Mouse (Mus musculus) CH12.LX (cell line): ENCODE data around the gene Lekr1. TPM values are rescaled to one million over a fixed set of nuclear protein-coding genes. Genes with fewer than 3 reads are reported as not detected.
A peak's percentile ranks its signal among the peaks of the same experiment; 100 is the strongest.

Experiments
- DNase-seq: peaks from one replicate; pipeline ENCODE4 v3.0.0-alpha.2; 2013; ENCODE audit errors: extremely low read depth
- H3K27ac ChIP-seq: 2 replicates; pipeline ENCODE4 v1.5.1; 2012; ENCODE audit warnings: low read depth, mild to moderate bottlenecking, control low read depth, moderate library complexity; ENCODE audit not compliant: insufficient read depth
- H3K27me3 ChIP-seq: replicated peaks from 2 replicates; pipeline ENCODE3; 2012; ENCODE audit warnings: inconsistent platforms
- H3K36me3 ChIP-seq, 2 experiments: replicated peaks in 1 of 2; 2 replicates each; pipeline versions ENCODE3 to v1.6.1; 2012; ENCODE audit warnings: inconsistent platforms in 1 of 2, low read length in 1 of 2, mild to moderate bottlenecking in 1 of 2, mixed read lengths in 1 of 2, moderate library complexity in 1 of 2; ENCODE audit not compliant: control insufficient read depth in 1 of 2, insufficient read depth in 1 of 2
- H3K4me1 ChIP-seq, 2 experiments: 2 replicates each; pipeline ENCODE4 v1.6.1; 2012; ENCODE audit warnings: inconsistent platforms in 1 of 2, moderate library complexity in 1 of 2; ENCODE audit not compliant: insufficient read depth in 2 of 2, control insufficient read depth in 1 of 2
- H3K4me2 ChIP-seq: 2 replicates; pipeline ENCODE4 v1.6.1; 2012; ENCODE audit warnings: low read depth, mild to moderate bottlenecking, control low read depth; ENCODE audit not compliant: poor library complexity, insufficient read depth, severe bottlenecking
- H3K4me3 ChIP-seq, 3 experiments: fragments of 150-350 bp in 1 of 3; sonication (generic) in 1 of 3; replicated peaks in 1 of 3; 2 replicates each; pipeline versions ENCODE3 to v1.5.1; 2011 to 2012; ENCODE audit warnings: low read depth in 2 of 3, low read length in 2 of 3, mild to moderate bottlenecking in 2 of 3, moderate library complexity in 2 of 3, control low read depth in 1 of 3, improper control_type of control experiment in 1 of 3, inconsistent platforms in 1 of 3, mixed read lengths in 1 of 3; ENCODE audit not compliant: poor library complexity in 1 of 3
- H3K79me2 ChIP-seq: replicated peaks from 2 replicates; pipeline ENCODE4 v1.6.1; 2012; ENCODE audit warnings: mild to moderate bottlenecking, moderate library complexity; ENCODE audit not compliant: control insufficient read depth, poor library complexity, insufficient read depth, severe bottlenecking; ENCODE audit errors: extremely low read depth
- H3K9ac ChIP-seq: 2 replicates; pipeline ENCODE4 v1.6.1; 2012; ENCODE audit warnings: low read depth, mild to moderate bottlenecking, control low read depth, moderate library complexity; ENCODE audit not compliant: insufficient read depth
- H3K9me3 ChIP-seq: replicated peaks from 2 replicates; pipeline ENCODE3; 2012; ENCODE audit warnings: low read length, inconsistent platforms, mixed read lengths
- CTCF ChIP-seq, 2 experiments: IDR thresholded peaks in 1 of 2; conservative IDR thresholded peaks in 1 of 2; 2 replicates each; pipeline ENCODE4 v1.5.1; 2011 to 2012; ENCODE audit warnings: low read depth in 2 of 2, low read length in 2 of 2, improper control_type of control experiment in 1 of 2, inconsistent platforms in 1 of 2, mild to moderate bottlenecking in 1 of 2, moderate library complexity in 1 of 2
- EP300 ChIP-seq: IDR thresholded peaks from 2 replicates; pipeline ENCODE4 v1.6.1; 2011; ENCODE audit warnings: low read length, improper control_type of control experiment
- ETS1 ChIP-seq: conservative IDR thresholded peaks from 2 replicates; pipeline ENCODE4 v1.6.1; 2012; ENCODE audit warnings: low read depth, mild to moderate bottlenecking, inconsistent platforms, low read length, improper control_type of control experiment, moderate library complexity
- JUN ChIP-seq: IDR thresholded peaks from 2 replicates; pipeline ENCODE4 v1.6.1; 2011; ENCODE audit warnings: low read depth, mild to moderate bottlenecking, low read length, improper control_type of control experiment, moderate library complexity; ENCODE audit not compliant: insufficient read depth
- KAT2A ChIP-seq: IDR thresholded peaks from 2 replicates; pipeline ENCODE4 v1.6.1; 2012; ENCODE audit warnings: low read length, improper control_type of control experiment, inconsistent platforms; ENCODE audit not compliant: insufficient replicate concordance
- MEF2A ChIP-seq: IDR thresholded peaks from 2 replicates; pipeline ENCODE4 v1.6.1; 2014; ENCODE audit warnings: low read depth, mild to moderate bottlenecking, inconsistent platforms, low read length, improper control_type of control experiment, borderline replicate concordance
- MXI1 ChIP-seq: IDR thresholded peaks from 2 replicates; pipeline ENCODE4 v1.6.1; 2011; ENCODE audit warnings: mild to moderate bottlenecking, low read depth, low read length, improper control_type of control experiment
- MYC ChIP-seq: IDR thresholded peaks from 2 replicates; pipeline ENCODE4 v1.6.1; 2011; ENCODE audit warnings: low read depth, mild to moderate bottlenecking, improper control_type of control experiment, low read length
- NRF1 ChIP-seq: IDR thresholded peaks from 2 replicates; pipeline ENCODE4 v1.6.1; 2014; ENCODE audit warnings: low read depth, mild to moderate bottlenecking, inconsistent platforms, low read length, improper control_type of control experiment, moderate library complexity
- POLR2A ChIP-seq: IDR thresholded peaks from 2 replicates; pipeline ENCODE4 v1.6.1; 2011; ENCODE audit warnings: low read depth, mild to moderate bottlenecking, improper control_type of control experiment, low read length
- POLR2AphosphoS2 ChIP-seq: IDR thresholded peaks from 2 replicates; pipeline ENCODE4 v1.6.1; 2011; ENCODE audit warnings: low read depth, low read length, improper control_type of control experiment
- SIN3A ChIP-seq: IDR thresholded peaks from 2 replicates; pipeline ENCODE4 v1.6.1; 2012; ENCODE audit warnings: low read length, improper control_type of control experiment, inconsistent platforms
- SMC3 ChIP-seq: IDR thresholded peaks from 2 replicates; pipeline ENCODE4 v1.6.1; 2011; ENCODE audit warnings: low read depth, low read length, improper control_type of control experiment
- TCF12 ChIP-seq: IDR thresholded peaks from 2 replicates; pipeline ENCODE4 v1.6.1; 2014; ENCODE audit warnings: low read depth, mild to moderate bottlenecking, inconsistent platforms, low read length, improper control_type of control experiment
- USF2 ChIP-seq: conservative IDR thresholded peaks from 2 replicates; pipeline ENCODE4 v1.6.1; 2011; ENCODE audit warnings: low read depth, low read length, improper control_type of control experiment
- ZC3H11A ChIP-seq: IDR thresholded peaks from 2 replicates; pipeline ENCODE4 v1.6.1; 2012; ENCODE audit warnings: low read depth, mild to moderate bottlenecking, inconsistent platforms, low read length, improper control_type of control experiment
- dilution Hi-C: fragments of 300-500 bp; cut with MboI; formaldehyde crosslinking; loops from 2 replicates; pipeline ENCODE4 v1.14.3; 2020; ENCODE audit warnings: low sequenced_read_pairs; ENCODE audit not compliant: extremely low pct_unique_long_range_greater_than_20kb, extremely low pct_ligation_motif_present
- in situ Hi-C: fragments of 300-500 bp; cut with MboI; formaldehyde crosslinking; loops from 3 replicates; pipeline ENCODE4 v1.14.3; 2019; ENCODE audit warnings: low sequenced_read_pairs, low pct_ligation_motif_present, low pct_unique_long_range_greater_than_20kb, mixed read lengths
- polyA plus RNA-seq: library from polyadenylated mRNA; unstranded; fragments of >175 nt; gene quantifications from 2 replicates; pipeline ENCODE4 v1.2.1, GENCODE M21; 2012; ENCODE audit warnings: low read depth; ENCODE audit not compliant: insufficient read length
- total RNA-seq, 2 experiments: library from RNA; depleted of rRNA; stranded (reverse); fragments of 300-350 nt in 1 of 2; fragments of >200 nt in 1 of 2; gene quantifications; 2 replicates each; pipeline ENCODE4 v1.2.3; 2012 to 2014

The Lekr1 gene
- total and polyA plus RNA-seq, 3 experiments: 0.17 to 1.4 (median 0.47) TPM

DNA sequence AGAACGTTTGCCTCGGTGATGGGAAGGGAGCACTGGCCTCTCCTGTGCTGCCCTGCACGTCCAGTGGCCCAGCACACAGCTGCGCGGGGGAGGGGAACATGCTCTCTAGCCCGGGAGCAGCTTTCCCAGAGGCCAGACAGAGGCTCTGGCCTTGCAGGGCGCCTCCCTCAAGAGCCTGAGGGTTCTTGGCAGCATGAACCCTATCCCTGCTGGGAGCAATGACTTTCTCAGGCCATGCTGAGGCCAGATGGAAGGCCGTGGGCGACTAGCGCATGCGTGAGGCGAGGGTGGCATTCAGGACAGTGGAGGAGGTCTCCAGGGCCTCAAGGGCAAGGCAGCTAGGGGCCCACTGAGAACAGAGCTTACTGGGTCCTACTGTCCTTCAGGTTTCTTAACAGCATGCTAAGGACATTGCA lies 205.2 kb downstream of the Lekr1 start:
- in situ Hi-C loops: loop anchor here (25.0 kb wide), 1 partner anchor 334 kb away; the partner anchor contains the start of gene Tiparp
- no peak overlapping the region for H3K4me2 ChIP-seq
- no peak for DNase-seq

DNA sequence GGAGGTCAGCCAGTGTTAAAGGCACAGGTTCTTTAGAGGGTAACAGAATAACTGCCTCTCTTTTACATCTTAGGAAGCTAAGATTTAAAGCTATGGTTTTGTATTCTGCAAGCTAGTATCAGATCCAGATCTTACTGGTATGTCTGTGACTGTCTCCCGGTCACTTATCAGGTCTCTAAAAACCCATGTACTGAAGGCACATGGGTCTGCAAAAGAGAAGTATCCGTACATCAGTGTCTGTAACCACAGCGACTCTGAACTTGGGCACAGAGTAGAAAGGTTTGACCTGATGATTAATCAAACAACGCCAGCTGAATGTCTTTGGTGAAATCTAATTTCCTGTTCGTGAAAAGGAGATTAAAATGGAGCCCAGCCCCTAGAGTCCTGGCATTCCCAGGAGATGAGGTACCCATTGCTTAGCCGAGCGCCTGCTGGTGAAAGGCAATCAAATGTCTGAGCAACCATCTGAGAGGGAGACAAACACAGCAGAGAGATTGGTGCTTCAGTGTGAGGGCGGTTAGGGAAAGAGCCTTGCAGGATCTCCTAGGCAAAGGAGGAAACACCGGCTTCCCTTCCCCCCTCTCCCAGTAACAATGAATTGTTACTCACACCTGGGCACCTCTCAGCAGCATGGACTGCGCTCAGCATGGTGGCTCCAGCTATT lies 205.7 kb downstream of the Lekr1 start:
- Histone ChIP-seq H3K4me3 (no peak overlapping the region), H3K27ac (no peak overlapping the region), H3K79me2 (no peaks in the 10 kb centered on the region), H3K9me3 (no peaks in the 10 kb centered on the region), H3K36me3 (no peaks in the 10 kb centered on the region), H3K27me3 (no peaks in the 10 kb centered on the region), H3K4me1 (peaks cover 30 to 40% of the 10 kb centered on the region in 2 experiments)
- in situ Hi-C loops: loop anchor here (25.0 kb wide), 1 partner anchor 334 kb away; the partner anchor contains the start of gene Tiparp
- TF ChIP-seq KAT2A: no peak
- no peak for TF ChIP-seq SIN3A
- no peak for TF ChIP-seq MXI1
- TF ChIP-seq USF2: no peak
- no peak for TF ChIP-seq POLR2AphosphoS2
- TF ChIP-seq MEF2A: no peak
- no peak for TF ChIP-seq POLR2A
- TF ChIP-seq JUN: no peak
- TF ChIP-seq TCF12: no peak
- TF ChIP-seq CTCF (conservative IDR thresholded peaks at IDR 0.05 in 1 of 2, IDR thresholded peaks at IDR 0.05 in 1 of 2; ENCODE audit: low read depth in 2 of 2, low read length in 2 of 2): no peak
- TF ChIP-seq EP300: no peak
- TF ChIP-seq ETS1: no peak
- no peak for TF ChIP-seq NRF1
- no peak for TF ChIP-seq ZC3H11A
- TF ChIP-seq, all 38 proteins: peak for 0
- no peak overlapping the region for H3K9ac ChIP-seq
- H3K4me2 ChIP-seq: no peak overlapping the region
- dilution Hi-C loops: no loop called here
- DNase-seq: no peak

More for the DNA sequence above, 205.2 kb downstream of the Lekr1 start:
- Histone ChIP-seq H3K9ac (no peak overlapping the region), H3K27ac (no peak overlapping the region), H3K79me2 (no peaks in the 10 kb centered on the region), H3K4me1 (peaks cover 30 to 40% of the 10 kb centered on the region in 2 experiments), H3K4me3 (peak overlapping the region in 1 of 3 experiments; percentile 36), H3K36me3 (no peaks in the 10 kb centered on the region), H3K27me3 (no peaks in the 10 kb centered on the region), H3K9me3 (peaks cover 2% of the 10 kb centered on the region)
- dilution Hi-C loops: no loop called here
- TF ChIP-seq MYC (no peak), SMC3 (no peak), NRF1 (peak; percentile 42; the same call in 1 of the 2 replicates)
- TF ChIP-seq, all 38 proteins: peak for 1
